In the genomic region with DNA sequence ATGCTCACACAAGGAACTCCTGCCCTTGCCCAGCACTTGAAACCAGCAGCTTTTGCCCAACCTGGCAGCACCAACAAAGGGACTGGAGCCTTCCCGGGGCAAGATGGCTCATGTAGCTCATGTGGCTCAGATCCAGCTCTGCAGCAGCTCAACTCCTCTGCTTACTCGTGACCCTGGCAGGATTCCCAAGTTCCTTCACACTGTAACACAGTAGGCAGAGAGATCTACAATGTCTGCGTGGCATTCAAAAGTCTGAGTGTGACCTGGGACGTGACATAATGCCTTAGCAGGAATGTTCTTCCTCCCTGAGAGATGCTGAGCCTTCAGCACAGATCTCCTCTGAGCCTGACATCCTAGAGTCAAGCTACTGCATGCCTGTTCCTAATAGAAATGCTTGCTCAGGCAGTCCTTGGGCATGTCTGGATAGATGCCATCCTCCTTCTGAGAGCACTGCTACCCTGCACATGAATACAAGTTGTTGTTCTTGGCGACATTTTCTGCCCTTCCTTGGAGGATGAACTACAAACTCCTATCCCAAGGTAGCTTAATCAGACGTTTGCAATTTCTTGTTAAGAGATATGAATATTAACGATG, we compare ENCODE assay signal across 10 mouse cellular contexts. TPM values are rescaled to one million over a fixed set of nuclear protein-coding genes. Genes with fewer than 3 reads are reported as not detected.
DNase-seq lines count a peak whose midpoint lies in the region; ATAC-seq lines count a peak whose summit lies in the region.
"Had no signal": no experiment of that assay in that cellular context is flagged by ENCODE, and none has a peak within 500 bp of the region (broad histone marks: within the 10 kb centered on the region; RNA-seq: fewer than 3 reads in every experiment).

No protein-coding gene starts in this region.

- no peak overlapping the region for H3K4me3 ChIP-seq in lung, embryonic 16.5 days (ENCODE audit: low read length)
- H3K4me3 ChIP-seq: midbrain, embryonic 12.5 days had no signal

- H3K36me3 ChIP-seq in lung, embryonic 16.5 days (ENCODE audit: control insufficient read depth, insufficient read depth, low read length), result no peaks in the 10 kb centered on the region
- H3K36me3 ChIP-seq: midbrain, embryonic 12.5 days had no signal

- no peaks in the 10 kb centered on the region for H3K4me1 ChIP-seq in lung, embryonic 16.5 days (replicated peaks; ENCODE audit: control insufficient read depth, insufficient read depth, low read length)
- H3K4me1 ChIP-seq: midbrain, embryonic 12.5 days had no signal

- H3K9ac ChIP-seq in lung, embryonic 16.5 days (ENCODE audit: low read length), result no peak overlapping the region
- H3K9ac ChIP-seq: midbrain, embryonic 12.5 days had no signal

- no peaks in the 10 kb centered on the region for H3K27me3 ChIP-seq in lung, embryonic 16.5 days (ENCODE audit: control insufficient read depth, insufficient read depth, low read depth, low read length)
- H3K27me3 ChIP-seq: midbrain, embryonic 12.5 days had no signal

- no peak for ATAC-seq in cerebellum, adult (ENCODE audit: insufficient number of reproducible peaks, low FRiP score, low TSS enrichment)
- ATAC-seq in lung, embryonic 16.5 days (ENCODE audit: low read depth), result peak; percentile 47; the same call in 1 of the 2 replicates

- DNase-seq in cerebellum, adult 11 months, result peak; percentile 27
- no peak for DNase-seq in lung, postnatal 25 days (ENCODE audit: low spot score)
- DNase-seq in cerebellum, postnatal 14 days, result peak; percentile 68 to 69
- peak; percentile 67 for DNase-seq in kidney, postnatal 36 days
- no peak for DNase-seq in layer of hippocampus, postnatal 14 days (ENCODE audit: low spot score in 2 of 2)
- DNase-seq in frontal cortex, postnatal 25 days (ENCODE audit: low spot score in 2 of 2), result no peak
- DNase-seq: layer of hippocampus, postnatal 36 days had no signal

- no peak overlapping the region for H3K4me2 ChIP-seq in lung, embryonic 16.5 days (ENCODE audit: low read depth, low read length)
- H3K4me2 ChIP-seq: midbrain, embryonic 12.5 days had no signal

- no peak overlapping the region for H3K27ac ChIP-seq in lung, embryonic 16.5 days (ENCODE audit: low read length)
- H3K27ac ChIP-seq: midbrain, embryonic 12.5 days had no signal

- 48% methylated on average over 7 of the region's 7 CpGs for WGBS in lung, embryonic 16.5 days

- no peaks in the 10 kb centered on the region for H3K9me3 ChIP-seq in lung, embryonic 16.5 days (ENCODE audit: control insufficient read depth, low read length)
- H3K9me3 ChIP-seq: midbrain, embryonic 12.5 days had no signal

RNA-seq across cellular contexts. Expression of a gene that starts 6.2 kb away (rescaled TPM):
- 11.0 and 11.1 TPM in 2 replicates for polyA plus RNA-seq in lung, embryonic 16.5 days (2015; fragmentation: Nextera tagmentation; extraction: Ambion mirVana)
- total RNA-seq in layer of hippocampus, postnatal 14 days (2021), result 10 to 100 TPM; 57.2 to 59.7 TPM

Comparison
In these comparisons a context has a peak if more than half of its experiments do, and no peak if none do; other contexts are left out.
1. DNase-seq: peak in cerebellum, adult 11 months (single experiment), cerebellum, postnatal 14 days (2 of 2) and kidney, postnatal 36 days (2 of 2); none in lung, postnatal 25 days (single experiment), layer of hippocampus, postnatal 14 days (0 of 2) and frontal cortex, postnatal 25 days (0 of 2).